Mouse (Mus musculus) heart, embryonic 13.5 days (tissue): ENCODE measurements around the gene C2cd5. TPM values are rescaled to one million over a fixed set of nuclear protein-coding genes. Genes with fewer than 3 reads are reported as not detected.
"Not testable (repeated sequence)": the region's sequence is repeated elsewhere in the genome, so short reads cannot be mapped to it uniquely, and the experiment has no call there.

Source experiments
- ATAC-seq: fragments of 200-750 bp; cut with Nextera tagmentation; 2 replicates; pipeline ENCODE4 v1.8.0; 2017; ENCODE audit warnings: moderate TSS enrichment; ENCODE audit not compliant: insufficient number of reproducible peaks, low FRiP score, low TSS enrichment; ENCODE audit errors: extremely low read depth
- H3K27ac ChIP-seq: fragments of 300-500 bp; sonication (generic); replicated peaks from 2 replicates; pipeline ENCODE4 v1.5.1; 2015; ENCODE audit warnings: moderate library complexity, mild to moderate bottlenecking, inconsistent platforms
- H3K27me3 ChIP-seq: fragments of 300-500 bp; sonication (generic); replicated peaks from 2 replicates; pipeline ENCODE4 v1.6.1; 2015; ENCODE audit warnings: mild to moderate bottlenecking, inconsistent platforms
- H3K36me3 ChIP-seq: fragments of 300-500 bp; sonication (generic); 2 replicates; pipeline ENCODE4 v1.6.1; 2015; ENCODE audit warnings: mild to moderate bottlenecking, inconsistent platforms
- H3K4me1 ChIP-seq: fragments of 300-500 bp; sonication (generic); 2 replicates; pipeline ENCODE4 v1.6.1; 2015; ENCODE audit warnings: inconsistent platforms
- H3K4me2 ChIP-seq: fragments of 300-500 bp; sonication (generic); 2 replicates; pipeline ENCODE4 v1.6.1; 2015; ENCODE audit warnings: inconsistent platforms, mild to moderate bottlenecking, moderate library complexity
- H3K4me3 ChIP-seq: fragments of 300-500 bp; sonication (generic); 2 replicates; pipeline ENCODE4 v1.5.1; 2015; ENCODE audit warnings: moderate library complexity, mild to moderate bottlenecking, inconsistent platforms
- H3K9ac ChIP-seq: fragments of 300-500 bp; sonication (generic); 2 replicates; pipeline ENCODE4 v1.6.1; 2015; ENCODE audit warnings: inconsistent platforms, mild to moderate bottlenecking, moderate library complexity
- H3K9me3 ChIP-seq: fragments of 300-500 bp; sonication (generic); 2 replicates; pipeline ENCODE4 v1.6.1; 2016; ENCODE audit warnings: inconsistent platforms
- WGBS: fragments of 180-500 bp; shearing (Covaris S2); methylation state at CpG from one replicate; pipeline ENCODE4 v1.1.7; 2015; ENCODE audit warnings: mixed read lengths; 5-methylcytosine and 5-hydroxymethylcytosine counted together
- polyA plus RNA-seq: library from polyadenylated mRNA; unstranded; fragments of >200 nt; fragmentation: Nextera tagmentation; extraction: Ambion mirVana; gene quantifications from 2 replicates; pipeline ENCODE4 v1.2.1, GENCODE M21; 2015

The C2cd5 gene
- polyA plus RNA-seq, 1 experiment from 2014 or later, result 16.5 TPM

DNA sequence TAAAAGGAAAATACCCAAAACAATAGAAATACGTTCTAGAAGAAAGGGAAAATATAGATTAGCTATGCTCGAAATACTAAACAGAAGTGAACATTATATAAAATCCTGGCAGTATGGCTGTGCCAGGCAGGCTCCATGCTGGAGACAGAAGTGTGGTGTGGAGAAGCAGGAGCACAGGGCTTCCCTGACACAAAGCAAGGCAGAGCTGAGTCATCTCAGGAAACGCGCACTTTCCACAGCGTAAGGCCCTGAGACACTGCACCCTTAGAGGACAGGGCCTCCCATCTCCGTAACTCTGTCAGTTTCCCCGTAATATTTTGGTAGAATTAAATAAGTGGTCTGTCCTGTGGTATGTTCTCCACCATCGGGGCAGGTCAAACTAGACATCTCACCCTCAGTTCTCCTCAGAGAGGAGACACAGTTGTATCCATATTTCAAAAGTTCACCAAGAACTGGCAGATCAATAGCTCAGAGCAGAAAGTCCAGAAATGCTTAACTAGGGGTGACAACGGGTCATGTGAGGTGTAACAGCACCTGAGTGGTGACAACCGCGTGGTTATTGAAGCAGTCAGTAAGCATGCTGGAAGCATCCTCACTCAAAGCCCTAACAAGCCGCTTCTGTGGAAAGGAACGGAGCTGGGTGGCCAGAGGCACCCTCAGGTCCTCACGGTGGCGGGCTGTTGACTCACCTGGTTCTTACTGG is 87.3 kb downstream of the C2cd5 start:
- 88% methylated on average over 15 of the region's 15 CpGs for WGBS

GRCm38 (mm10) chr6:143008865-143009264 is 91.1 kb downstream of the C2cd5 start:
- Histone ChIP-seq H3K9me3 (peaks cover 13% of the 10 kb centered on the region; the same call in 1 of the 2 replicates), H3K27ac (no peak overlapping the region), H3K27me3 (no peaks in the 10 kb centered on the region), H3K4me2 (no peak overlapping the region), H3K4me3 (no peak overlapping the region), H3K9ac (no peak overlapping the region), H3K4me1 (peaks cover 13% of the 10 kb centered on the region; the same call in 1 of the 2 replicates), H3K36me3 (peaks cover 47% of the 10 kb centered on the region)
- whole genome bisulfite sequencing, result 83% methylated on average over 5 of the region's 5 CpGs
- no peak for ATAC-seq

More for the DNA sequence above, 87.3 kb downstream of the C2cd5 start:
- ATAC-seq, result no peak
- Histone ChIP-seq H3K27me3 (no peaks in the 10 kb centered on the region), H3K4me1 (peaks cover 14% of the 10 kb centered on the region), H3K9ac (no peak overlapping the region), H3K36me3 (peaks cover 48% of the 10 kb centered on the region), H3K27ac (no peak overlapping the region), H3K4me3 (no peak overlapping the region), H3K4me2 (no peak overlapping the region), H3K9me3 (peaks cover 4% of the 10 kb centered on the region; the same call in 1 of the 2 replicates)

DNA sequence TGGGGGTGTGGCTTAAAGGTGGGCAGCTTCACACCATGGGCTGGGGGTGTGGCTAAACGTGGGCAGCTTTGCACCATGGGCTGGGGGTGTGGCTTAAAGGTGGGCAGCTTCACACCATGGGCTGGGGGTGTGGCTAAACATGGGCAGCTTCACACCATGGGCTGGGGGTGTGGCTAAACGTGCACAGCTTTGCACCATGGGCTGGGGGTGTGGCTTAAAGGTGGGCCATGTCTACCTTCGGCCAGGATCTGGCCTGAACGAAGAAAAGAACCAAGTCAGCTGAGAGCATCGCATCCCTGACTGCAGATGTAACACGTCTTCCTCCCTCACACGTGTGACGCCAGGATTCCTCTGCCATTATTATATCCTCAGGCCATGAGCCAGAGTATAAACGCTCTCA is 94.7 kb downstream of the C2cd5 start:
- WGBS, result 85% methylated on average over 9 of the region's 9 CpGs
- not testable (repeated sequence) for ATAC-seq, H3K27me3 ChIP-seq, H3K4me3 ChIP-seq, H3K9ac ChIP-seq, H3K27ac ChIP-seq, H3K4me2 ChIP-seq
- H3K4me1 ChIP-seq, result peaks cover 16% of the 10 kb centered on the region
- H3K36me3 ChIP-seq, result peaks cover 18% of the 10 kb centered on the region
- peaks cover 13% of the 10 kb centered on the region; the same call in 1 of the 2 replicates for H3K9me3 ChIP-seq

DNA sequence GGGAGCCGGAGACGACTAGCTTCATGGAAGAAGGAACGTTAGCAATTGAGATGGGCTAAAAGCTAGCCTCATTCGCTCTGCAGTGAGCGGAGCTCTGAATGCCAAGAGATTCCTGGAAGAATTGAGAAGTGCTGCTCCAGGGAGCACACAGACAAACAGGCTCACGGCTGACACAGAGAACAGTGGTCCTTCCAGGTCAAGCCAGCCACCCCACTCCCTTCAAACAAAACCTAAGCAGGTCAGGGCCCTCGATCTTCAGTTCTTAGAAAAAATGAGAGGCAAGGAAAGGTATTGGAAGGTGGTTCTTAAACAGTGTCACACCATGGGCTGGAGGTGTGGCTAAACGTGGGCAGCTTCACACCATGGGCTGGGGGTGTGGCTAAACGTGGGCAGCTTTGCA is 95.1 kb downstream of the C2cd5 start:
- no peak overlapping the region for H3K4me3 ChIP-seq
- no peak for ATAC-seq
- no peak overlapping the region for H3K9ac ChIP-seq
- peaks cover 14% of the 10 kb centered on the region for H3K36me3 ChIP-seq
- no peaks in the 10 kb centered on the region for H3K27me3 ChIP-seq
- 69% methylated on average over 9 of the region's 9 CpGs for WGBS
- peaks cover 13% of the 10 kb centered on the region; the same call in 1 of the 2 replicates for H3K9me3 ChIP-seq
- H3K4me1 ChIP-seq, result peaks cover 15% of the 10 kb centered on the region
- H3K27ac ChIP-seq, result no peak overlapping the region
- H3K4me2 ChIP-seq, result no peak overlapping the region

- ATAC-seq, result no peak
- H3K4me3 ChIP-seq, result no peak overlapping the region
- H3K4me1 ChIP-seq, result peaks cover 31% of the 10 kb centered on the region
- H3K27ac ChIP-seq, result no peak overlapping the region
- H3K27me3 ChIP-seq, result no peaks in the 10 kb centered on the region
- no peak overlapping the region for H3K9ac ChIP-seq
- H3K36me3 ChIP-seq, result no peaks in the 10 kb centered on the region
- 56% methylated on average over 12 of the region's 12 CpGs for WGBS
- H3K4me2 ChIP-seq, result no peak overlapping the region
- H3K9me3 ChIP-seq, result no peaks in the 10 kb centered on the region
These were observed 101.5 kb downstream of the C2cd5 start for GRCm38 (mm10) chr6:142998221-142998999.

- WGBS, result 77% methylated on average over 3 of the region's 3 CpGs
- no peak for ATAC-seq
- Histone ChIP-seq H3K9ac (no peak overlapping the region), H3K9me3 (no peaks in the 10 kb centered on the region), H3K27ac (no peak overlapping the region), H3K4me2 (no peak overlapping the region), H3K4me1 (peaks cover 27% of the 10 kb centered on the region), H3K4me3 (no peak overlapping the region), H3K27me3 (no peaks in the 10 kb centered on the region), H3K36me3 (no peaks in the 10 kb centered on the region)
These were observed 103.1 kb downstream of the C2cd5 start for GRCm38 (mm10) chr6:142996887-142997286.

- Histone ChIP-seq H3K9me3 (no peaks in the 10 kb centered on the region), H3K36me3 (no peaks in the 10 kb centered on the region), H3K27ac (peak overlapping the region; percentile 7; the same call in 1 of the 2 replicates), H3K4me3 (no peak overlapping the region), H3K4me2 (no peak overlapping the region), H3K27me3 (no peaks in the 10 kb centered on the region), H3K9ac (no peak overlapping the region), H3K4me1 (peaks cover 32% of the 10 kb centered on the region)
- ATAC-seq, result no peak
- WGBS, result 56% methylated on average over 5 of the region's 5 CpGs
These were observed 104.4 kb downstream of the C2cd5 start for GRCm38 (mm10) chr6:142995567-142995966.

GRCm38 (mm10) chr6:142994821-142995220 is 105.1 kb downstream of the C2cd5 start:
- H3K4me1 ChIP-seq, result peaks cover 32% of the 10 kb centered on the region

GRCm38 (mm10) chr6:142993705-142994698 is 105.9 kb downstream of the C2cd5 start:
- Histone ChIP-seq H3K4me2 (peak overlapping the region; percentile 25), H3K4me3 (no peak overlapping the region), H3K9me3 (no peaks in the 10 kb centered on the region), H3K4me1 (peaks cover 30% of the 10 kb centered on the region), H3K27me3 (no peaks in the 10 kb centered on the region), H3K27ac (peak overlapping the region; percentile 70), H3K36me3 (no peaks in the 10 kb centered on the region), H3K9ac (no peak overlapping the region)
- 24% methylated on average over 14 of the region's 14 CpGs for WGBS
- ATAC-seq, result no peak

More at GRCm38 (mm10) chr6:142994821-142995220, 105.1 kb downstream of the C2cd5 start:
- H3K9ac ChIP-seq, result no peak overlapping the region
- H3K27ac ChIP-seq, result peak overlapping the region; percentile 7; the same call in 1 of the 2 replicates
- no peak overlapping the region for H3K4me2 ChIP-seq
- WGBS, result 50% methylated on average over 7 of the region's 7 CpGs
- no peaks in the 10 kb centered on the region for H3K27me3 ChIP-seq
- ATAC-seq, result no peak
- H3K4me3 ChIP-seq, result no peak overlapping the region
- H3K36me3 ChIP-seq, result no peaks in the 10 kb centered on the region
- no peaks in the 10 kb centered on the region for H3K9me3 ChIP-seq

- no peak overlapping the region for H3K27ac ChIP-seq
- WGBS, result 44% methylated on average over 2 of the region's 2 CpGs
These were observed 107.0 kb downstream of the C2cd5 start for GRCm38 (mm10) chr6:142992971-142993370.

GRCm38 (mm10) chr6:142992099-142992498 is 107.8 kb downstream of the C2cd5 start:
- Histone ChIP-seq H3K4me2 (no peak overlapping the region), H3K36me3 (no peaks in the 10 kb centered on the region), H3K4me1 (peaks cover 28% of the 10 kb centered on the region), H3K4me3 (no peak overlapping the region), H3K9ac (no peak overlapping the region), H3K27me3 (no peaks in the 10 kb centered on the region), H3K27ac (no peak overlapping the region), H3K9me3 (no peaks in the 10 kb centered on the region)
- no peak for ATAC-seq
- WGBS, result 42% methylated on average over 7 of the region's 7 CpGs

More at GRCm38 (mm10) chr6:142992971-142993370, 107.0 kb downstream of the C2cd5 start:
- no peak overlapping the region for H3K4me2 ChIP-seq
- H3K4me3 ChIP-seq, result no peak overlapping the region
- ATAC-seq, result no peak
- H3K9me3 ChIP-seq, result no peaks in the 10 kb centered on the region
- H3K4me1 ChIP-seq, result peaks cover 28% of the 10 kb centered on the region
- no peaks in the 10 kb centered on the region for H3K27me3 ChIP-seq
- H3K9ac ChIP-seq, result no peak overlapping the region
- no peaks in the 10 kb centered on the region for H3K36me3 ChIP-seq
